Mouse (Mus musculus) midbrain, embryonic 13.5 days (tissue): Measurements from ENCODE around the gene Eif4a2. TPM values are rescaled to one million over a fixed set of nuclear protein-coding genes. Genes with fewer than 3 reads are reported as not detected.
A peak's percentile ranks its signal among the peaks of the same experiment; 100 is the strongest.
"Not testable (repeated sequence)": the region's sequence is repeated elsewhere in the genome, so short reads cannot be mapped to it uniquely, and the experiment has no call there.

Experiments used
- ATAC-seq: fragments of 200-750 bp; cut with Nextera tagmentation; 2 replicates; pipeline ENCODE4 v1.8.0; 2017; ENCODE audit warnings: mild to moderate bottlenecking, moderate TSS enrichment, moderate library complexity
- H3K27ac ChIP-seq: fragments of 300-500 bp; sonication (generic); 2 replicates; pipeline ENCODE4 v1.5.1; 2015; ENCODE audit warnings: inconsistent platforms, mild to moderate bottlenecking, moderate library complexity
- H3K27me3 ChIP-seq: fragments of 300-500 bp; sonication (generic); 2 replicates; pipeline ENCODE4 v1.6.1; 2015; ENCODE audit warnings: mild to moderate bottlenecking, inconsistent platforms
- H3K36me3 ChIP-seq: fragments of 300-500 bp; sonication (generic); 2 replicates; pipeline ENCODE4 v1.6.1; 2015; ENCODE audit warnings: mild to moderate bottlenecking, inconsistent platforms
- H3K4me1 ChIP-seq: fragments of 300-500 bp; sonication (generic); replicated peaks from 2 replicates; pipeline ENCODE4 v1.6.1; 2015; ENCODE audit warnings: inconsistent platforms
- H3K4me2 ChIP-seq: fragments of 300-500 bp; sonication (generic); replicated peaks from 2 replicates; pipeline ENCODE4 v1.6.1; 2015; ENCODE audit warnings: moderate library complexity, mild to moderate bottlenecking, inconsistent platforms
- H3K4me3 ChIP-seq: fragments of 300-500 bp; sonication (generic); replicated peaks from 2 replicates; pipeline ENCODE4 v1.5.1; 2015; ENCODE audit warnings: mild to moderate bottlenecking, inconsistent platforms
- H3K9ac ChIP-seq: fragments of 300-500 bp; sonication (generic); replicated peaks from 2 replicates; pipeline ENCODE4 v1.6.1; 2015; ENCODE audit warnings: mild to moderate bottlenecking, inconsistent platforms
- H3K9me3 ChIP-seq: fragments of 300-500 bp; sonication (generic); 2 replicates; pipeline ENCODE4 v1.6.1; 2016; ENCODE audit warnings: mild to moderate bottlenecking, inconsistent platforms
- WGBS: fragments of 180-500 bp; shearing (Covaris S2); methylation state at CpG from one replicate; pipeline ENCODE4 v1.1.7; 2015; 5-methylcytosine and 5-hydroxymethylcytosine counted together
- polyA plus RNA-seq: library from polyadenylated mRNA; unstranded; fragments of >200 nt; fragmentation: Nextera tagmentation; extraction: Ambion mirVana; gene quantifications from 2 replicates; pipeline ENCODE4 v1.2.1, GENCODE M21; 2015

Gene Eif4a2
- polyA plus RNA-seq, result 281 and 302 TPM in 2 replicates

DNA sequence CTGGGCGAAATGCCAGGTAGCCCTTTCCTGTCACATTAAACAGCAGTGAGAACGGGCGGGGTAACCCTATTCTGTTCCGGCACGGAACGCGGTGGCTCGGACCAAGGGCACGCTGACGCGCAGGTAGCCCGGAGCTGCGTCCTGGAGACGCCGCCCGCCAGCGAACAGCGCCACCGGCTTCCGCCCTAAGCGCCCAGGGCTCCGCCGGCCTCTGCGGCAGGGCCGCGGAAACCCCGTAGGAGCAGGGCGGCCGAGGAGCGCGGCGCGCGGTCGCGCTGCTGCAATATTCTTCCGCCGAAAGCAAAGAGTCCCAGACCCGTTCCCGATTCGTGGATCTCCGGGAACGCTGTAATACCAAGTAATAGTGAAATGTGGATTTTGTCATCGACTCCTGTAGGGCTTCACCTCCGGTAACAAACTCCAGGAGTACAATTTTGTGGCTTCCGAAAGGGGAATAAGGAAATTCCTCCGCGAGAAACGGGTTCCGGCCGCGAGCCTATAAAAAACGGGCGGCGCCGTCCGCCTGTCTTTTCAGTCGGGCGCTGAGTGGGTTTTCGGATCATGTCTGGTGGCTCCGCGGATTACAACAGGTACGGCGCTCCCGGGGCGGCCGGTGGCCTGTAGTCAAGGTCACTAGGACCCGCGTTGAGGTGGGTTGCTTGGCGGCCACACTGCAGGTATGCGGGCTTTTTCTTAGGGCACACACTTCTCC, at the start of gene Eif4a2:
Gene Eif4a2, plus strand, starts transcription at position 214 of the 712 bp plus-strand sequence.
- under 1% methylated on average over 70 of the region's 71 CpGs for WGBS

DNA sequence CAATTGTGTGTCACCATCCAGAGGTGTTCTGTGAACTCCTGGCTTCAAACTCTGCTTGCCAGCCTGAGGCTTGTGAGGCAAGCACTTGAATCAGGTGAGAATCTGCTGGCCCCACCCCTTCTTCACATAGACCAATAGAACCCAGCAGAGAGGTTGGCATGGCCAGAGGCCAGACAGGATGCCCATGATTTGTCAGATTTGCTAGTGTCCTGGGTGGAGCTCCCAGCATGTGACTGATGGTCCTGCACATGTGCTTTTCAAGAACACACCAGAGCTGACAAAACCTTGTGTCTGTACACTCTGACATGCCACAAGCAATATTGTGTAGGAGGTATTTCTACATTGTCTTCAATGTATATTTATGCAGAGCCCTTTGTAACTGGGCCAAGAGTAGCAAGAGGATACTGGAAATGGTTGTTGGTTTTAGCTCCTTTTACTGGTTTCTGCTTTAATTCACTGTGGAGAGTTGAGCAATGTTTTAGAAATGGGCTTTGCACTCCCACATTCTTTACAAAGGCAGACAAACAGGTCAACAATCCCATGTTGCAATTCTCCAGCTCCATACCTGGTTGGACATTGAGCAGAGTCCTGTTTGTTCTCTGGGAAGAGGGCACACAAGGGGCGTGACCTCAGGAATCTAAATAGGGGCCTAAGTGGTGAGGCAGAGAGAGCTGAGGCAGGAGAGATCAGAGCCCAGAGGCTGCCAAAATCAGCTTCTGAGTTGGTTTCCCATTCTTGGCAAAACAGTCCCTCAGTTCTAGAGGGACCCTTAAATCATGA, 49.4 kb upstream of the Eif4a2 start, which contains the start of gene Kng1:
Gene Kng1, plus strand, starts transcription at position 198 of the 780 bp plus-strand sequence.
- not testable (repeated sequence) for H3K4me2 ChIP-seq, ATAC-seq, H3K27me3 ChIP-seq, H3K9me3 ChIP-seq, H3K4me1 ChIP-seq, H3K36me3 ChIP-seq, H3K4me3 ChIP-seq, H3K27ac ChIP-seq, H3K9ac ChIP-seq
- WGBS, result 91% methylated on average over 1 of the region's 1 CpGs

More for the DNA sequence above, at the start of gene Eif4a2:
- H3K4me3 ChIP-seq, result peak within 1 kb of the TSS; percentile 81
- H3K9ac ChIP-seq, result peak within 1 kb of the TSS; percentile 98
- 0 out of 2 replicates have a peak, but pooled peaks cover 6% of the 10 kb centered on the region for H3K27me3 ChIP-seq
- peak within 1 kb of the TSS; percentile 96 for H3K27ac ChIP-seq
- peaks cover 38% of the 10 kb centered on the region for H3K36me3 ChIP-seq
- peak within 1 kb of the TSS; percentile 96 for H3K4me2 ChIP-seq
- no peaks in the 10 kb centered on the region for H3K9me3 ChIP-seq
- H3K4me1 ChIP-seq, result peaks cover 43% of the 10 kb centered on the region
- peak; percentile 93 for ATAC-seq

DNA sequence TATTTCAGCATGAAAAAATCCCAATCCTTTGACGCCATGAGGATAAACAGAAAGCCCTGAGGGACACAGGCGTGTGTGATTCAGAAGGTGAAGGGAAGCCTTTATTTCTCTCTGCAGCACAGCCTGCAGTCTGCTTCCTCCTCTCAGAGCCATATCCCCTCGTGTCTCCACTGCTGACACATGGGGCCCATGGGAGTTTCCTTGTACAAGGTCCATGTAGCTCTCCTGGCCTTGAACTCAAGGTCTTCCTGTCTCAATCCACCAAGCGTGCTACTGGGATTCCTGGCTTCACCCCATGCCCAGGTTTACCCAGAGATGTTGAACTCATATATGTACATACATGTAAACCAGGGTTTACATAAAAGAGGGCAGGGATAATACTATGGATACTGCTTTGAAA, 47.6 kb upstream of the Eif4a2 start:
- not testable (repeated sequence) for ATAC-seq, H3K27me3 ChIP-seq, H3K9ac ChIP-seq, H3K36me3 ChIP-seq, H3K4me2 ChIP-seq, H3K27ac ChIP-seq, H3K9me3 ChIP-seq, H3K4me1 ChIP-seq, H3K4me3 ChIP-seq
- WGBS, result 70% methylated on average over 4 of the region's 4 CpGs

DNA sequence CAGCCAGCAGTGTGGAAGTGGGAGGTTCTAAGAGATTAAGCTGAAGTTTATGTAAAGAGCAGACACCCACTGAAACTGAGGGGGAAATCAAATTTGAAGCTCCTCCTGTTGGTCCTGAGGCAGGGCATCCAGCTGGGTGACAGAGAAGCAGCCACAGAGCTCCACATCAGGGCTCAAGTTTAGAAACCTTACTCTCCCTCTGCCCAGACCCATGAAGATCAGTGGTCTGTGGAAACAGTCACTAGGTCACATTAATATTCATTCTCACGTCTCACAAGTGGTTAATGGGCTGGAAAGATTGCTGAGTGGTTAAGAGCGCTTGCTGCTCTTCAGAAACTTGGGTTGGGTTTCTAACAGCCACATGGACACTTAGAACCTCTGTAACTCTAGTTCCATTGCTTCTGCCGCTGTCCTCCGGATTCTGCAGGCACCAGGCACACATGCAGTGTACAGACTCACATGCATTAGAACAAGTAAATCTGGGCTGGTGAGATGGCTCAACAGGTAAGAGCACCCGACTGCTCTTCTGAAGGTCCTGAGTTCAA, 46.4 kb upstream of the Eif4a2 start:
- not testable (repeated sequence) for H3K4me2 ChIP-seq, H3K4me1 ChIP-seq, H3K36me3 ChIP-seq, H3K27ac ChIP-seq, H3K9ac ChIP-seq, H3K27me3 ChIP-seq, H3K9me3 ChIP-seq, H3K4me3 ChIP-seq, ATAC-seq
- 85% methylated on average over 5 of the region's 5 CpGs for WGBS

DNA sequence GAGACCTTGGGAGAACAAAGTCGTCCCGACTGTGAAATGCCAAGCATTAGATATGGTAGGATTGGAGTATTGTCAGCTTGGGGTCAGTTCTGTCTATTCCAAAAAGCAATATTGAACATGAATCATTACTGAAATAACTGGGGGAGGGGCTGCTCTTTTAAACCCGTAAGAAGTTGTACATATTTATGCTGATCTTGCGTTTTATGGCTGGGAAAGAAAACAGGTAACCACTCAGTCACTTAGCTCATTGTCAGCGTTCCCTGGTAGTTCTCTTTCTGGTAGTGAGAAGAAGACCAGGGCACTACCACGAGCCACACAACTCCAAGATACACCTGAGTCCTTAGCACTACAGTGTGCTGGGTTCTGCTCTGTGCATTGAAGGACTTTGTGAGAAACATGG, 29.7 kb upstream of the Eif4a2 start:
- not testable (repeated sequence) for H3K9me3 ChIP-seq, H3K27ac ChIP-seq, H3K27me3 ChIP-seq, H3K9ac ChIP-seq, H3K36me3 ChIP-seq, H3K4me1 ChIP-seq, H3K4me3 ChIP-seq, ATAC-seq, H3K4me2 ChIP-seq
- 90% methylated on average over 6 of the region's 6 CpGs for WGBS

DNA sequence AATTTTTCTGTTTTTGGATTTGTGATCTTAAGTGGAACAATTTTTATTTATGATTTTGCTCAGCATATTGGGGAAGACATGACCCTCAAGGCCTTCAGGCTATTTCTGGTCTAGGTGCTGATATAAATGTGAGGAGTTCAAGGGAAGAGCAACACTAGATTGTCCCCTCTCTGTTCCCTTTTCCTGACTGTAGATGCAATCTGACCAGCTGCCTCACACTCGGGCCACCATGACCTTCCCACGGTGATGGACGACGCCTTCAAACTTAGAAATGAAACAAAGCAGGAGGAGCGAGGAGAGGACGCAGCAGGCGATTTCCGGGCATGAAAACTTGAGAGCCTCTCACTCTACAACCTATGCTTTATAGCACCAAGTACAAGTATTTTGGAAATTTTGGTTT, 20.1 kb upstream of the Eif4a2 start:
- H3K27ac ChIP-seq, H3K27me3 ChIP-seq, H3K9me3 ChIP-seq, H3K9ac ChIP-seq, H3K36me3 ChIP-seq, ATAC-seq, H3K4me2 ChIP-seq, H3K4me3 ChIP-seq, H3K4me1 ChIP-seq: not testable (repeated sequence)
- WGBS, result 86% methylated on average over 8 of the region's 8 CpGs

DNA sequence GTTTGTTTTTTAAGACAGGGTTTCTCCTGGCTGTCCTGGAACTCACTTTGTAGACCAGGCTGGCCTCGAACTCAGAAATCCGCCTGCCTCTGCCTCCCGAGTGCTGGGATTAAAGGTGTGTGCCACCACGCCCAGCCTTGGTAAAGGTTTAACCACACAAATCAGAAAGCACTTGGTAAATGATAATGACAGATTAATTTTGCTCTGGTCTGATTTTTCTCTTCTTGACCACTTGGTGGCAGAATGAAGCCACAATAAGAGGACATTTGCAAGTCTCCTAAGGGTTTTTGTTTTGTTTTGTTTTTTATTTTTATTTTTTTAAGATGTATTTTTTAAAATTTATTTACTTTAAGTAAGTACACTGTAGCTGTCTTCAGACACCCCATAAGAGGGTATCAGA, 19.5 kb upstream of the Eif4a2 start:
- H3K36me3 ChIP-seq, H3K27ac ChIP-seq, H3K4me1 ChIP-seq, ATAC-seq, H3K4me2 ChIP-seq, H3K4me3 ChIP-seq, H3K27me3 ChIP-seq, H3K9me3 ChIP-seq, H3K9ac ChIP-seq: not testable (repeated sequence)
- 52% methylated on average over 4 of the region's 4 CpGs for WGBS

DNA sequence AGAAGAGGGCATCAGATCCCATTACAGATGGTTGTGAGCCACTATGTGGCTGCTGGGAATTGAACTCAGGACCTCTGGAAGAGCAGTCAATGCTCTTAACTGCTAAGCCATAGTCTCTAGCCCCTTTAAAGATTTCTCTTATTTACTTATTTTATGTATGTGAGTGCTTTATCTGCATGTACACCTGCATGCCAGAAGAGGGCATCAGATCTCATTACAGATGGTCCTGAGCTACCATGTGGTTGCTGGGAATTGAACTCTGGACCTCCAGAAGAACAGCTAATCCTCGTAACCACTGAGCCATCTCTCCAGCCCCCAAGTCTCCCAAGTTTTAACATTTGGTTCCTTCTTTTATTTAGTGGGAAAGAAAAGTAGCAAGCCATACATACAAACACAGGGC, 18.8 kb upstream of the Eif4a2 start:
- not testable (repeated sequence) for H3K4me3 ChIP-seq, H3K27me3 ChIP-seq, H3K9ac ChIP-seq, H3K36me3 ChIP-seq, H3K9me3 ChIP-seq, H3K27ac ChIP-seq, H3K4me1 ChIP-seq, ATAC-seq, H3K4me2 ChIP-seq
- 78% methylated on average over 1 of the region's 1 CpGs for WGBS

DNA sequence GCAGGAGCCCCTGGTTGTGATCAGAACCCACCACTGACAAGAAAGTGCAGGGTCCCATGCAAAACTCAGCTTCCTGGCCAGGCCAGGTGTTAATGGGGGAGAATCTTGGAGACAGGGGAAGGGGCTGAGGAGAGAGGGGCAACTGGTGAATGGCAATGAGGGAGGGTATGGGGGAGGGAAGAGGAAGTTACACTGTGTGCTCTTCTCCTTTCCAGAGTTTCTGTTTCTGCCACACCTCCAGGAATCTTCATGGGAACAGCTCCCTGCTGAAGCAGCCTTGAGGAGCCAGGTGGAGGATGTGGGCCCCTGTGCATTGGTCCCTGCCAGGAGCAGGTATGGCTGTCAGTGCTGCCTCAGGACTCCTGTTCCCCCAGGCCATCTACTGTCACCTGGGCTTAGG, 15.9 kb upstream of the Eif4a2 start:
- not testable (repeated sequence) for H3K27ac ChIP-seq, H3K4me1 ChIP-seq, H3K36me3 ChIP-seq, ATAC-seq, H3K9ac ChIP-seq, H3K4me3 ChIP-seq, H3K9me3 ChIP-seq, H3K27me3 ChIP-seq, H3K4me2 ChIP-seq

DNA sequence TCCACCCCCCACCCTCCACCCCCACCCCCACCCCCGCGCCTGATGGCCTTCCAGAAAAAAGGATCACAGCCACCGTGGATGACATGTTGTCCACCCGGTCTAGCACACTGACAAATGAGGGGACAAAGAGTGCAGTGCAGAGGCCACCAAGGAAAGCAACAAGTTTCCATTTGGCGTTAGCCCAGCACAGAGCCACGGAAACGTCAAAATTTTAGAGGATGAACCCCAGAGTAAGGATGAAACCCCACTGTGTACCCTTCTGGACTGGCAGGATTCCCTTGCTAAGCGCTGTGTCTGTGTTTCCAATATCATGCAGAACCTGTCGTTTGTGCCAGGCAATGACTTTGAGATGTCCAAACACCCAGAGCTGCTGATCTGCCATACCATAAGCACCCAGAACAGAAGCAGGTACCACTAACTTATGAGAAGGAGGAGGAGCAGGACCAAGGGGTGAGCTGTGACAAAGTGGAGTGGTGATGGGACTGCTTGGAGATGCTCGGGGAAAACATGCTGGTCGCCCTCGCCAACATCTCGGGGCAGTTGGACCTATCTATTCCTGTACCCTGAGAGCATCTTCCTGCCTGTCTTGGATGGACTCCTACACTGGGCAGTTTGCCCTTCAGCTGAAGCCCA, 13.8 kb upstream of the Eif4a2 start:
- no peak overlapping the region for H3K4me3 ChIP-seq
- no peak overlapping the region for H3K27ac ChIP-seq
- no peak overlapping the region for H3K9ac ChIP-seq
- H3K27me3 ChIP-seq, result no peaks in the 10 kb centered on the region
- no peak for ATAC-seq
- H3K36me3 ChIP-seq, result no peaks in the 10 kb centered on the region
- H3K4me1 ChIP-seq, result no peaks in the 10 kb centered on the region
- WGBS, result 86% methylated on average over 13 of the region's 13 CpGs
- no peaks in the 10 kb centered on the region for H3K9me3 ChIP-seq
- no peak overlapping the region for H3K4me2 ChIP-seq

DNA sequence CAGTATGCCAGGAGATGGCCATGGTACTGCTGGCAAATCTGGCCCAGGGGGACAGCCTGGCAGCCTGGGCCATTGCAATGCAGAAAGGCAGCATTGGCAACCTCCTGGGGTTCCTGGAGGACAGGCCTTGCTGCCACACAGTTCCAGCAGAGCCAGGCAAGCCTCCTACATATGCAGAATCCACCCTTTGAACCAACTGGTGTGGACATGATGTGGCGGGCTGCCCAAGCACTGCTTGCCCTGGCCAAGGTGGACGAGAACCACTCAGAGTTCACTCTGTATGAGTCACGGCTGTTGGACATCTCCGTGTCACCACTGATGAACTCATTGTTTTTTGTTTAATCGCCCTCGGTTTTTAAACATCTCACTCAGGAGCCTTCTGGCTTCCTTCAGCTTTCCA, 13.1 kb upstream of the Eif4a2 start:
- no peak for ATAC-seq
- 97% methylated on average over 6 of the region's 6 CpGs for WGBS
- Histone ChIP-seq H3K36me3 (no peaks in the 10 kb centered on the region), H3K27me3 (no peaks in the 10 kb centered on the region), H3K4me1 (no peaks in the 10 kb centered on the region), H3K4me2 (no peak overlapping the region), H3K9ac (no peak overlapping the region), H3K4me3 (no peak overlapping the region), H3K9me3 (no peaks in the 10 kb centered on the region), H3K27ac (no peak overlapping the region)

DNA sequence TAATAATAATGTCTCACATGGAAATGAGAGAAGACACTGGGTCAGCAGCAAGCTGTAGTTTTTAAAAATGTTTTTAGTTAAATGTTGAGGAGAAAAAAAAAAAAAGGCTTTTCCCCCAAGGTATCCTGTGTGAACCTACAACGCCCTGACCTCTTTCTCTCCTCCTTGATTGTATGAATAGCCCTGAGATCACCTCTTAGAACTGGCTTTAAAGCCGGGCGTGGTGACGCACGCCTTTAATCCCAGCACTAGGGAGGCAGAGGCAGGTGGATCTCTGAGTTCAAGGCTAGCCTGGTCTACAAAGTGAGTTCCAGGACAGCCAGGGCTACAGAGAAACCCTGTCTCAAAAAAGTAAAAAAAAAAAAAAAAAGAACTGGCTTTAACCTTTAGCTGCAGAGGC, 11.7 kb upstream of the Eif4a2 start:
- not testable (repeated sequence) for ATAC-seq, H3K4me2 ChIP-seq, H3K4me3 ChIP-seq, H3K27me3 ChIP-seq, H3K36me3 ChIP-seq, H3K27ac ChIP-seq, H3K9ac ChIP-seq, H3K9me3 ChIP-seq
- WGBS, result 93% methylated on average over 5 of the region's 5 CpGs
- H3K4me1 ChIP-seq, result peaks cover 13% of the 10 kb centered on the region
